Mouse (Mus musculus) thymus, adult 2 months (tissue): ENCODE measurements around the gene Gm10553.
"Not testable (repeated sequence)": the region's sequence is repeated elsewhere in the genome, so short reads cannot be mapped to it uniquely, and the experiment has no call there.

ENCODE experiments used
- CTCF ChIP-seq: fragments of 200-500 bp; IDR thresholded peaks from 2 replicates; pipeline ENCODE4 v1.5.1; 2012; ENCODE audit warnings: mild to moderate bottlenecking, control low read depth, low read length, moderate library complexity, borderline replicate concordance; ENCODE audit not compliant: control insufficient read depth, poor library complexity, insufficient read depth; ENCODE audit errors: extremely low read depth
- POLR2A ChIP-seq: fragments of 200-500 bp; IDR thresholded peaks from 2 replicates; pipeline ENCODE4 v1.6.1; 2012; ENCODE audit warnings: mild to moderate bottlenecking, low read length, control low read depth, moderate library complexity; ENCODE audit not compliant: control insufficient read depth, poor library complexity, insufficient read depth; ENCODE audit errors: extremely low read depth

DNA sequence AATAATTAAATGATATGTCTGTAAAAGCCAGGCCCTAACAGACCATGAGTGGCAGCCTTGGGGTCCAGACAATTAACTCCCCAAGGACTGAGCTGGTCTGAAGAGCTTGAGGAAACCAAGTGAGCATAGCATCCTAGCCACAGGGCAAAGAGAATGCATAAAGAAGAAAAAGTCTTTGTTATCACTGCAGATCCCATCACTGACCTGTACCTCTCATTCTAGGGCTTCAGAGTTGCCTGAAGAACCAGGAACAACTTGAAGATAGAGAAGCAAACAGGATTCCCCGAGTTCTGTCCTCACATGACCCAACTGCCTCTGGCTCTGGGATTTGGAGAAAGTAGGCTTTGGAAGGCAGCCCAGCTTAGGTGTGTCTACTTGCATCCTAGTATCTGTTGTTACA is at the start of gene Gm10553:
- not testable (repeated sequence) for TF ChIP-seq CTCF, POLR2A
